21 mouse cellular contexts compared by ENCODE assay signal in the genomic region with DNA sequence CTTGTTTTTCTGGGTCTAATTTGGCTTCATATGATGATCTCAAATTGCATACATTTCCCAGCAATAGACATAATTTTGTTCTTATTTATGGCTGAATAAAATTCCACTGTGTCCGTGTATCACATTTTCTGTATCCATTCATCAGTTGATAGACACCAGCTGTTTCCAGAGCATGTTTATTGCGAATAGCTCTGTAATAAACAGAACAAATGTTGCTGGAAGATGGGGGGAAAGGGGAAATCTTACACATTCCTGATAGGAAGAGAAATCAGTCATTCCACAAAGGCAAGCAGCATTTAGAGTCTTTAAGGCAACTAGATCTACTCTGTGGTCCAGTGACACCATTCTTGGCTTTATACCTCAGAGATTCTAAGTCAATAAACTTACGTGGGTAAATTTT.
A peak's percentile ranks its signal among the peaks of the same experiment; 100 is the strongest.
DNase-seq lines count a peak whose midpoint lies in the region; ATAC-seq and TF ChIP-seq lines count a peak whose summit lies in the region.
"Had no signal": no experiment of that assay in that cellular context is flagged by ENCODE, and none has a peak within 500 bp of the region (broad histone marks: within the 10 kb centered on the region; RNA-seq: fewer than 3 reads in every experiment).

No protein-coding gene starts in this region.

- H3K36me3 ChIP-seq in embryonic facial prominence, embryonic 14.5 days (ENCODE audit: control insufficient read depth, insufficient read depth, low read length): no peaks in the 10 kb centered on the region
- H3K36me3 ChIP-seq in embryonic facial prominence, embryonic 10.5 days (replicated peaks): no peaks in the 10 kb centered on the region
- no peaks in the 10 kb centered on the region for H3K36me3 ChIP-seq in kidney, postnatal 0 days (ENCODE audit: insufficient read depth, low read length)
- H3K36me3 ChIP-seq in lung, embryonic 14.5 days (ENCODE audit: insufficient read depth): no peaks in the 10 kb centered on the region
- H3K36me3 ChIP-seq: G1E had no signal

- H3K4me2 ChIP-seq in embryonic facial prominence, embryonic 14.5 days (ENCODE audit: low read depth, low read length): no peak overlapping the region
- no peak overlapping the region for H3K4me2 ChIP-seq in kidney, postnatal 0 days (ENCODE audit: low read length)
- H3K4me2 ChIP-seq in lung, embryonic 14.5 days: no peak overlapping the region

- TF ChIP-seq POLR2A in lung, adult 2 months (IDR thresholded peaks at IDR 0.05; ENCODE audit: borderline replicate concordance, extremely low read depth, low read depth, low read length): no peak

- H3K9me3 ChIP-seq in embryonic facial prominence, embryonic 14.5 days (ENCODE audit: control insufficient read depth, low read length): no peaks in the 10 kb centered on the region
- H3K9me3 ChIP-seq in embryonic facial prominence, embryonic 10.5 days: no peaks in the 10 kb centered on the region
- no peaks in the 10 kb centered on the region for H3K9me3 ChIP-seq in kidney, postnatal 0 days (replicated peaks; ENCODE audit: low read length)
- H3K9me3 ChIP-seq in lung, embryonic 14.5 days (ENCODE audit: low read depth, low read length): no peaks in the 10 kb centered on the region
- H3K9me3 ChIP-seq: G1E had no signal

- no peak for ATAC-seq in embryonic facial prominence, embryonic 14.5 days (ENCODE audit: low read depth)
- no peak for ATAC-seq in kidney, postnatal 0 days (replicated peaks; ENCODE audit: low FRiP score, low read depth)
- no peak for ATAC-seq in lung, embryonic 14.5 days (ENCODE audit: insufficient read depth)
- ATAC-seq: activated CD4-positive, CD25-positive, alpha-beta regulatory T cell, adult 4 months; CD4-positive, CD25-positive, alpha-beta regulatory T cell, adult 4 months; Patski had no signal

- no peak overlapping the region for H3K4me3 ChIP-seq in embryonic facial prominence, embryonic 14.5 days (ENCODE audit: low read depth, low read length)
- H3K4me3 ChIP-seq in embryonic facial prominence, embryonic 10.5 days: no peak overlapping the region
- H3K4me3 ChIP-seq in kidney, postnatal 0 days (replicated peaks; ENCODE audit: low read depth, low read length): no peak overlapping the region
- no peak overlapping the region for H3K4me3 ChIP-seq in lung, embryonic 14.5 days (ENCODE audit: low read depth, low read length)
- no peak overlapping the region for H3K4me3 ChIP-seq in lung, adult 2 months (replicated peaks; ENCODE audit: extremely low read depth, low read depth, low read length)

- TF ChIP-seq CTCF in kidney, postnatal 0 days (IDR thresholded peaks at IDR 0.05; ENCODE audit: low read depth): no peak
- no peak for TF ChIP-seq CTCF in lung, embryonic 14.5 days (IDR thresholded peaks at IDR 0.05; ENCODE audit: low read depth)
- TF ChIP-seq CTCF in lung, adult 2 months (IDR thresholded peaks at IDR 0.05; ENCODE audit: insufficient read depth, low read length): no peak

- no peaks in the 10 kb centered on the region for H3K27me3 ChIP-seq in embryonic facial prominence, embryonic 14.5 days (replicated peaks; ENCODE audit: control insufficient read depth, insufficient read depth, low read length)
- no peaks in the 10 kb centered on the region for H3K27me3 ChIP-seq in embryonic facial prominence, embryonic 10.5 days (replicated peaks; ENCODE audit: low read depth, poor library complexity, severe bottlenecking)
- no peaks in the 10 kb centered on the region for H3K27me3 ChIP-seq in kidney, postnatal 0 days (ENCODE audit: insufficient read depth, low read length)
- no peaks in the 10 kb centered on the region for H3K27me3 ChIP-seq in lung, embryonic 14.5 days (ENCODE audit: insufficient read depth, low read length)
- H3K27me3 ChIP-seq: CH12.LX had no signal

- H3K9ac ChIP-seq in embryonic facial prominence, embryonic 14.5 days (ENCODE audit: low read depth, low read length): no peak overlapping the region
- no peak overlapping the region for H3K9ac ChIP-seq in kidney, postnatal 0 days (ENCODE audit: low read depth, low read length)
- H3K9ac ChIP-seq in lung, embryonic 14.5 days: no peak overlapping the region

- no peak overlapping the region for H3K27ac ChIP-seq in embryonic facial prominence, embryonic 14.5 days (replicated peaks; ENCODE audit: low read depth, low read length)
- no peak overlapping the region for H3K27ac ChIP-seq in embryonic facial prominence, embryonic 10.5 days (replicated peaks)
- no peak overlapping the region for H3K27ac ChIP-seq in kidney, postnatal 0 days
- H3K27ac ChIP-seq in lung, embryonic 14.5 days (ENCODE audit: low read depth): no peak overlapping the region

- DNase-seq in embryonic facial prominence, embryonic 14.5 days (ENCODE audit: low spot score): peak; percentile 12
- DNase-seq in embryonic facial prominence, embryonic 10.5 days (ENCODE audit: low spot score): no peak
- DNase-seq in kidney, postnatal 0 days (ENCODE audit: low spot score): peak; percentile 76
- no peak for DNase-seq in kidney, adult 11 months
- peak; percentile 59 for DNase-seq in lung, embryonic 14.5 days
- no peak for DNase-seq in lung, adult 2 months
- DNase-seq: adrenal gland, adult 2 months; adrenal gland, adult 8-10 months; adrenal gland, postnatal 10 days; adrenal gland, postnatal 14 days; adrenal gland, postnatal 25 days; adrenal gland, postnatal 36 days; B cell, adult 2 months; cerebellum, adult 11 months; cerebellum, adult 11-12 months; cerebellum, adult 18-20 months had no signal

- peaks cover under 1% of the 10 kb centered on the region; the same call in 1 of the 2 replicates for H3K4me1 ChIP-seq in embryonic facial prominence, embryonic 14.5 days (ENCODE audit: control insufficient read depth, insufficient read depth, low read length)
- H3K4me1 ChIP-seq in embryonic facial prominence, embryonic 10.5 days: no peaks in the 10 kb centered on the region
- no peaks in the 10 kb centered on the region for H3K4me1 ChIP-seq in kidney, postnatal 0 days (replicated peaks; ENCODE audit: insufficient read depth, low read length)
- no peaks in the 10 kb centered on the region for H3K4me1 ChIP-seq in lung, embryonic 14.5 days (ENCODE audit: insufficient read depth)
- H3K4me1 ChIP-seq in lung, adult 2 months (ENCODE audit: control insufficient read depth, insufficient read depth, low read length): no peaks in the 10 kb centered on the region

- WGBS in embryonic facial prominence, embryonic 14.5 days: 53% methylated on average over 3 of the region's 3 CpGs
- WGBS in embryonic facial prominence, embryonic 10.5 days: 91% methylated on average over 3 of the region's 3 CpGs
- WGBS in kidney, postnatal 0 days: 55% methylated on average over 3 of the region's 3 CpGs
- WGBS in lung, embryonic 14.5 days: 49% methylated on average over 3 of the region's 3 CpGs
- 70% methylated on average over 3 of the region's 3 CpGs for WGBS in lung, adult 2 months

Comparison
In these comparisons a context has a peak if more than half of its experiments do, and no peak if none do; other contexts are left out.
1. DNase-seq: peak in embryonic facial prominence, embryonic 14.5 days (single experiment), kidney, postnatal 0 days (single experiment) and lung, embryonic 14.5 days (single experiment); none in embryonic facial prominence, embryonic 10.5 days (single experiment), kidney, adult 11 months (single experiment) and lung, adult 2 months (single experiment).